Mouse (Mus musculus) embryonic facial prominence, embryonic 11.5 days (tissue): Measurements from ENCODE around the gene 1700023F06Rik. TPM values are rescaled to one million over a fixed set of nuclear protein-coding genes. Genes with fewer than 3 reads are reported as not detected.

Source experiments
- ATAC-seq: fragments of 200-750 bp; cut with Nextera tagmentation; replicated peaks from 2 replicates; pipeline ENCODE4 v1.8.0; 2017; ENCODE audit warnings: low read depth; ENCODE audit not compliant: insufficient number of reproducible peaks, low FRiP score, low TSS enrichment
- DNase-seq: peaks from one replicate; pipeline ENCODE4 v3.0.0-alpha.2; 2015; ENCODE audit warnings: low spot score
- H3K27ac ChIP-seq: fragments of 300-500 bp; sonication (generic); replicated peaks from 2 replicates; pipeline ENCODE4 v1.5.1; 2014; ENCODE audit warnings: mild to moderate bottlenecking, low read depth, low read length, control low read depth
- H3K27me3 ChIP-seq: fragments of 300-500 bp; sonication (generic); 2 replicates; pipeline ENCODE4 v1.6.1; 2014; ENCODE audit warnings: mild to moderate bottlenecking, low read length, moderate library complexity, mixed read lengths; ENCODE audit not compliant: control insufficient read depth, insufficient read depth
- H3K36me3 ChIP-seq: fragments of 300-500 bp; sonication (generic); replicated peaks from 2 replicates; pipeline ENCODE4 v1.6.1; 2014; ENCODE audit warnings: low read depth, mild to moderate bottlenecking, low read length, moderate library complexity, mixed read lengths; ENCODE audit not compliant: control insufficient read depth, insufficient read depth
- H3K4me1 ChIP-seq: fragments of 300-500 bp; sonication (generic); 2 replicates; pipeline ENCODE4 v1.6.1; 2014; ENCODE audit warnings: low read length, mixed read lengths; ENCODE audit not compliant: control insufficient read depth, insufficient read depth
- H3K4me2 ChIP-seq: fragments of 300-500 bp; sonication (generic); 2 replicates; pipeline ENCODE4 v1.6.1; 2014; ENCODE audit warnings: low read depth, mild to moderate bottlenecking, control low read depth, low read length, moderate library complexity
- H3K4me3 ChIP-seq: fragments of 300-500 bp; sonication (generic); 2 replicates; pipeline ENCODE4 v1.5.1; 2014; ENCODE audit warnings: low read depth, low read length, control low read depth
- H3K9ac ChIP-seq: fragments of 300-500 bp; sonication (generic); replicated peaks from 2 replicates; pipeline ENCODE4 v1.6.1; 2014; ENCODE audit warnings: mild to moderate bottlenecking, control low read depth, low read length
- H3K9me3 ChIP-seq: fragments of 300-500 bp; sonication (generic); replicated peaks from 2 replicates; pipeline ENCODE4 v1.6.1; 2016; ENCODE audit warnings: mild to moderate bottlenecking, low read length, inconsistent platforms, mixed read lengths; ENCODE audit not compliant: control insufficient read depth
- WGBS: fragments of 180-500 bp; shearing (Covaris S2); extraction: QIAGEN DNeasy Blood & Tissue Kit; methylation state at CpG from one replicate; pipeline ENCODE4 v1.1.7; 2014; 5-methylcytosine and 5-hydroxymethylcytosine counted together
- polyA plus RNA-seq: library from polyadenylated mRNA; unstranded; fragments of >200 nt; fragmentation: Nextera tagmentation; extraction: Ambion mirVana; gene quantifications from 2 replicates; pipeline ENCODE4 v1.2.1, GENCODE M21; 2014

Gene 1700023F06Rik
- polyA plus RNA-seq, 1 experiment from 2014 or later: 0.25 TPM

DNA sequence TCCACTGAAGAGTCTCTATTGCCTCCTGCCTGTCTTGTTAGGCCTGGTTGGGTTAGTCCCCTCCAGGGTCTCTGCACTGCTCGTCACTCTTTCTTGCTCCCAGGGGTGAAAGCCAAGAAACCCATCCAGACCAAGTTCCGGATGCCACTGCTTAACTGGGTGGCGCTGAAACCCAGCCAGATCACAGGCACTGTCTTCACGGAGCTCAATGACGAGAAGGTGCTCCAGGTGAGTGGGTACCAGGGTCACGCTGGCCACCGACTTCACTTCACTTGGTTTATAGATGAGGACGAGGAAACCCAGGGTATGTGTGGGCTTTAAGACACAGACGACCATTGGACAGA, 14.6 kb downstream of the 1700023F06Rik start:
- ATAC-seq (no peak), DNase-seq (no peak)
- H3K9ac ChIP-seq: no peak overlapping the region
- H3K4me3 ChIP-seq: no peak overlapping the region
- no peaks in the 10 kb centered on the region for H3K36me3 ChIP-seq
- no peak overlapping the region for H3K4me2 ChIP-seq
- no peaks in the 10 kb centered on the region for H3K9me3 ChIP-seq
- WGBS: 24% methylated on average over 9 of the region's 9 CpGs
- H3K27me3 ChIP-seq: peaks cover 61% of the 10 kb centered on the region
- peaks cover 3% of the 10 kb centered on the region; the same call in 1 of the 2 replicates for H3K4me1 ChIP-seq
- H3K27ac ChIP-seq: no peak overlapping the region

DNA sequence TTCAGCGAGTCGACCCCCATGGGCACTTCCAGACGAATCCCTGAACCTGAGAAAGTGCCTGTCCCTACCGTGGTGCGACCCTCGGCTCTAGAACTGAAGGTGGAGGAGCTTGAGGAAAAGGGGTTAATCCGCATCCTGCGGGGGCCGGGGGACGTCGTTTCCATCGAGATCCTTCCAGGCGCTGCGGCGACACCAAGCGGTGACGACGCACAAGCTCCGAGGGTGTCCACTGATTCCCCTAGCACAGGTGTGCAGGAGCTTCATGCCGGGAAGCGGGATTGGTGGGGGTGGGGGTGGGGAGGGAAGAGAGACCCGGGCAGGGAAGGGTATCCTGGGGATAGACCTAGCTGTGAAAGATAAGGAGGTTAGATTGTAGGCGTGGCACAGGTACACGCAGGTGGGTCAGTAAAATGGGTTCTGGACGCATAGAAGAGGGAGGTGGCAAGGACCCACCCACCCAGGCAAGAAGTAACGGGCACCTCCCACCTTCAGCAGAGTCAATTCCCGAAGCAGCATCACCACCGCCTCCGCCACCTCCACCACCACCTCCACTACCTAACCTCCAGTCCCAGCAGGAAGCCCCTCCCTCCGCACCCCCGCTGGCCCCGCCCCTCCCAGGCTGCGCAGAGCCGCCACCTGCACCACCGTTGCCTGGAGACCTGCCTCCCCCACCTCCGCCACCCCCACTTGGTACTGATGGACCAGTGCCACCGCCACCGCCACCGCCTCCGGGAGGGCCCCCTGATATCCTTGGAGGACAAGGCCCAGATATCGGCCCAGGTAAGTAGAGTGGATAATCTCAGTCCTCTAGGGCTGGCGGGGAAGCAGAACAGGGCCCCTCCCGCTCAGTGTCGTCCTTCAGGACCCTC, 15.2 kb downstream of the 1700023F06Rik start:
- peak overlapping the region; percentile 12; the same call in 1 of the 2 replicates for H3K4me3 ChIP-seq
- peak overlapping the region; percentile 22; the same call in 1 of the 2 replicates for H3K9ac ChIP-seq

DNA sequence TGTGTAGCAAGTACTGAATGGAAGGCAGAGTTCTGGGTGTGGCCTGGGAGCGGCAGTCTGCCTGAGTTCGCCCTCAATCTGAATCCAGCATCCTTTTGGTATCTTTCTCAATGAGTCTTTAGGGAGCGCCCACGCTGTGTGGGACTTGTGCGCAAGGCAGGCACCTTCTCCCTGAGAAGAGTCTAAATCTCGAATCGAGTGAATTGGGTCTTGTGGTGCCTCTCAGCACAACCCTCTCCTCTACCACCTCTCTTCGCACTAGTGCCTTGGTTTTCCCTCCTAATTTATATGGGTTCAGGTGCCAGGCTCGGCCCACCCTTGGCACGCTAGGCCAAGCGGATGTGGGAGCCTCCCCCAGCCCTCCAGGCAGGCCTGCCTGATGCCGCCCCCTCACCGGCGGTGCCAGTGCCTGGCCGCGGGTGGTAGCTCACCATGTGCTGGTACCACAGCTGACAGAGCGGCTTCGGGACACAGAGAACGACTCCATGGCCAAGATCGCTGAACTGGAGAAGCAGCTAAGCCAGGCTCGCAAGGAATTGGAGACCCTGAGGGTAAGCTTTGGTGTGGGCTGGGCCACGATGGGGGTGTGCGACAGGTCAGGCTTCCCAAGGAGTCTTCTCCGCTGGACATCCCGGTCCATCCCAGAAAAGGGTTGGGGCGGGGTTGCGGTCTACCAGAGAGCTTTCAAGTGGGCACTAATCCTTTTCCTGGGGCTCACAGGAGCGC, 16.0 kb downstream of the 1700023F06Rik start:
- H3K9me3 ChIP-seq: no peaks in the 10 kb centered on the region
- 16% methylated on average over 28 of the region's 28 CpGs for WGBS
- H3K4me1 ChIP-seq: peaks cover 3% of the 10 kb centered on the region; the same call in 1 of the 2 replicates
- peak overlapping the region; percentile 22; the same call in 1 of the 2 replicates for H3K9ac ChIP-seq
- peak overlapping the region; percentile 12; the same call in 1 of the 2 replicates for H3K4me3 ChIP-seq
- H3K27me3 ChIP-seq: peaks cover 47% of the 10 kb centered on the region
- DNase-seq (no peak), ATAC-seq (no peak)
- no peaks in the 10 kb centered on the region for H3K36me3 ChIP-seq
- peak overlapping the region; percentile 43 for H3K4me2 ChIP-seq
- no peak overlapping the region for H3K27ac ChIP-seq

More for the DNA sequence above, 15.2 kb downstream of the 1700023F06Rik start:
- Histone ChIP-seq H3K27me3 (peaks cover 55% of the 10 kb centered on the region), H3K4me1 (peaks cover 3% of the 10 kb centered on the region; the same call in 1 of the 2 replicates), H3K36me3 (no peaks in the 10 kb centered on the region), H3K27ac (no peak overlapping the region), H3K4me2 (peak overlapping the region; percentile 43), H3K9me3 (no peaks in the 10 kb centered on the region)
- 2% methylated on average over 41 of the region's 44 CpGs for WGBS
- ATAC-seq (no peak), DNase-seq (peak; percentile 65)

DNA sequence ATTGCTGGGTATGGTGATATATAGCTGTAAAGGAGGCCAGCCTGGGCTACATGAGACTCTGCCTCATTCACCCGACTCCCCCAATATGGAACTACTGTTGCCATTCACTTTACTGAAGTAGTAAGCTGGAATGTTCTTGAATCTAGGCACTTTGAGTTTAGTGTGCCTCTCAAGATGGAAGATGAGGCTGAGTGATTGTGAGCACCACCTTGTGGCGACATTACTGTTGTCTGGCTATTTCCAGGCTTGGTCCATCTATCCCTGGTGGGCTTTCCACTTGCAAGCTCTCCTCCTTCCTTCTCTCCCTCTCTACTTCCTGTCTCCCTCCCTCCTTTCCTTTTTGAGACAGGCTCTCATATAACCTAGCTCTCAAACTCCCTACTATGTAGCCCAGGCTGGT, 23.5 kb downstream of the 1700023F06Rik start:
- Histone ChIP-seq H3K27ac (no peak overlapping the region), H3K27me3 (no peaks in the 10 kb centered on the region), H3K36me3 (no peaks in the 10 kb centered on the region), H3K4me1 (no peaks in the 10 kb centered on the region), H3K4me2 (no peak overlapping the region), H3K4me3 (no peak overlapping the region), H3K9ac (no peak overlapping the region), H3K9me3 (no peaks in the 10 kb centered on the region)
- 36% methylated on average over 2 of the region's 2 CpGs for WGBS
- DNase-seq (peak; percentile 70), ATAC-seq (no peak)

DNA sequence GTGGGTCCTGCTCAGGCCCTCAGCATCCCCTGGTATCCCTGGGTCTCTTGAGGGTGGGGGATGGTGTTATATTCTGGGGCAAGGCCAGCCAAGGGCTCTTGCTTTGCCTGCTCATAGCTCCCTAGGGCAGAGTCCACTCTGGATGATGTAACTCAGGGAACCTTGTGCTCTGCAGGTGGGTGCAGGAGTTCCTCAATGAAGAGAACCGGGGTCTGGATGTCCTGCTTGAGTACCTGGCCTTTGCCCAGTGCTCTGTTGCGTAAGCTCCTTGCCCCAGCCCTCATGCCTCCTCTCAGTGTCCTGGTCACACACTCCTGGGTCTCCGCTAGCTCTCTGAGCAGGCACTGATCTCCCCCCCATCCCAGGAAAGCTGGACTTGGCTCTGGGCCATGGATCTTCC, 26.4 kb downstream of the 1700023F06Rik start:
- Histone ChIP-seq H3K36me3 (no peaks in the 10 kb centered on the region), H3K4me1 (no peaks in the 10 kb centered on the region), H3K9me3 (no peaks in the 10 kb centered on the region), H3K9ac (no peak overlapping the region), H3K27ac (no peak overlapping the region), H3K4me2 (no peak overlapping the region), H3K27me3 (no peaks in the 10 kb centered on the region), H3K4me3 (no peak overlapping the region)
- WGBS: 81% methylated on average over 3 of the region's 3 CpGs
- ATAC-seq (no peak), DNase-seq (no peak)

DNA sequence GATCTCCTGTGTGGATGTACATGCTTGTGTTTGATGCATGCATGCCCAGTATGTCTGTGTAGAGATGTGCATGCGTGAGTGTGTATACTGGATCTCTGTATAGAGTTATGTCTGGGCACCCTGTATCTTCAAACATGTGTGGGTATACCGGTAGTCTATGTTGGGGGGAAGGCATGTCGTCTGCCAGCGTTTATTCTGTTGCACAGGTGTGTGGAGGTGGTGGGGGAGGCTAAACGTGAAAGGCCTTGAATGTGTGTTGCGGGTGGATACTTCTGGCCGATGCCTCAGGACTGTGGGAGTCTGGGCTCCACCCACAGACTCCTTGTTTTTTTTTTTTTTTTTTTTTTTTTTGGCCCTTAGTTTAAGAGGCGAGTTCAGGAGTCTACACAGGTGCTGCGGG, 27.0 kb downstream of the 1700023F06Rik start:
- Histone ChIP-seq H3K27ac (no peak overlapping the region), H3K4me3 (no peak overlapping the region), H3K36me3 (no peaks in the 10 kb centered on the region), H3K27me3 (no peaks in the 10 kb centered on the region), H3K4me1 (no peaks in the 10 kb centered on the region), H3K9ac (no peak overlapping the region), H3K4me2 (no peak overlapping the region), H3K9me3 (no peaks in the 10 kb centered on the region)
- no peak for ATAC-seq
- no peak for DNase-seq
- 76% methylated on average over 9 of the region's 9 CpGs for WGBS

DNA sequence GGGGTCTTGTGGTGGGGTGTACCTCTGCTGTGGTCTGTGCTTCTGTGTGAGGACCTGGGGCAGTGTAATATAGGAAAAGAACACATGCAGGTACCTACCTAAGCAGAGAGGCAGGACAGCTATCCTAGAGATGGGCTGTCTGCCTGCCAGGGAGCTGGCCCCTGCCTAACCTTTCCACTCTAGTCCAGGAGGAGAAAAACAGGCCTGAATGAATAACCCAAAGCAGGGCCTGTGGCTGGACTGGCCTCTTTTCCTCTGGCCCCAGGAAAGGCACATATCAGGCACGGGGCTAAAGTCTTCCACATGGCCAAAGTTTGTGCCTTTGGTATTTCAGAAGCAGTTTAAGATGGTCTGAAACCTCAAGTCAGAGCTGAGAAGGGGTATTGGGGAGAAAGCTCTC, 27.9 kb downstream of the 1700023F06Rik start:
- ATAC-seq: no peak
- no peaks in the 10 kb centered on the region for H3K36me3 ChIP-seq

DNA sequence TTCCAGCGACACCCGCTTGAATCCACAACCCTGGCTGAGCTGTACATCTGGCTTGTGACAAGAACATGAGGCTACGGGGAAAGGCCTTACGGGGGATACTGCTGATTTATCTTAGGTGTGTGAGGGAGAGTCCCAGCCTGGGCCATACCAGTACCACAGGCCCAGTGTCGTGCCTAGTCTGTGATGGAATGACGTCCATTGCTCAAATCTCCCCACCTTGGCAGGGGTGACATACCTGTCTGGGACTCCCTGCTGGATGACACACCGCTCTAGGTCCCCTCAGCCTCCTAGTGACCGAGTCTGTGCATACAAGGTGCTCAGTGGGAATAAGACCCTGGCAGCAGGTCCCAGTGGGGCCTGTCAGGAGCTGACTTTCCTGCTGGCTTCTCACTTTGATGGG, 29.6 kb downstream of the 1700023F06Rik start:
- Histone ChIP-seq H3K4me1 (no peaks in the 10 kb centered on the region), H3K9ac (no peak overlapping the region), H3K4me2 (no peak overlapping the region), H3K4me3 (no peak overlapping the region), H3K27ac (no peak overlapping the region), H3K36me3 (no peaks in the 10 kb centered on the region), H3K27me3 (no peaks in the 10 kb centered on the region), H3K9me3 (no peaks in the 10 kb centered on the region)
- DNase-seq: no peak
- no peak for ATAC-seq
- WGBS: 84% methylated on average over 8 of the region's 8 CpGs

More for the DNA sequence above, 27.9 kb downstream of the 1700023F06Rik start:
- DNase-seq: no peak
- Histone ChIP-seq H3K27ac (no peak overlapping the region), H3K9me3 (no peaks in the 10 kb centered on the region), H3K4me2 (no peak overlapping the region), H3K27me3 (no peaks in the 10 kb centered on the region), H3K9ac (no peak overlapping the region), H3K4me1 (no peaks in the 10 kb centered on the region), H3K4me3 (no peak overlapping the region)
- WGBS: 72% methylated on average over 1 of the region's 1 CpGs
